Mouse (Mus musculus): ENCODE measurements at regions not wholly inside any gene's neighbourhood (a gene's known extent, or its start where the extent isn't known, plus 50 kb on each side); places are given as distances from the start of the nearest gene placed in this dataset.
"Not testable (repeated sequence)": the region's sequence is repeated elsewhere in the genome, so short reads cannot be mapped to it uniquely, and the experiment has no call there.

GRCm38 (mm10) chr1:177382596-177383190 is 59.5 kb upstream of the Zbtb18 start:
- DNase-seq (ENCODE audit: low spot score in 2 of 2): peak; percentile 15 to 20

GRCm38 (mm10) chr1:177382147-177382546 is 60.0 kb upstream of the Zbtb18 start:
- no peak for DNase-seq (ENCODE audit: low spot score in 2 of 2)

- no peak for DNase-seq (ENCODE audit: low spot score in 2 of 2)
Measured at GRCm38 (mm10) chr1:177378112-177378511, 64.0 kb upstream of the Zbtb18 start.

GRCm38 (mm10) chr1:177373226-177373825 is 68.8 kb upstream of the Zbtb18 start:
- DNase-seq (ENCODE audit: low spot score in 2 of 2): no peak

- no peak for DNase-seq (ENCODE audit: low spot score in 2 of 2)
Measured at GRCm38 (mm10) chr1:177372066-177372465, 70.1 kb upstream of the Zbtb18 start.

GRCm38 (mm10) chr1:177367864-177368610 is 74.1 kb upstream of the Zbtb18 start:
- no peak for DNase-seq (ENCODE audit: low spot score in 2 of 2)

GRCm38 (mm10) chr1:177366914-177367313 is 75.2 kb upstream of the Zbtb18 start:
- DNase-seq (ENCODE audit: low spot score in 2 of 2): no peak

- DNase-seq (ENCODE audit: low spot score in 2 of 2): no peak
Measured at GRCm38 (mm10) chr1:177366475-177366874, 75.7 kb upstream of the Zbtb18 start.

GRCm38 (mm10) chr1:177364355-177364754 is 77.8 kb upstream of the Zbtb18 start:
- DNase-seq (ENCODE audit: low spot score in 2 of 2): no peak

GRCm38 (mm10) chr1:177362398-177362797 is 79.8 kb upstream of the Zbtb18 start:
- DNase-seq (ENCODE audit: low spot score in 2 of 2): no peak

- no peak for DNase-seq (ENCODE audit: low spot score in 2 of 2)
Measured at GRCm38 (mm10) chr1:177348400-177349092, 90.5 kb upstream of the Akt3 start.

- DNase-seq (ENCODE audit: low spot score in 2 of 2): no peak
Measured at GRCm38 (mm10) chr1:177347208-177347607, 89.2 kb upstream of the Akt3 start.

GRCm38 (mm10) chr1:177346540-177346939 is 88.5 kb upstream of the Akt3 start:
- no peak for DNase-seq (ENCODE audit: low spot score in 2 of 2)

- DNase-seq (ENCODE audit: low spot score in 2 of 2): no peak
Measured at GRCm38 (mm10) chr1:177345540-177345939, 87.5 kb upstream of the Akt3 start.

GRCm38 (mm10) chr1:177343949-177344348 is 85.9 kb upstream of the Akt3 start:
- DNase-seq (ENCODE audit: low spot score in 2 of 2): no peak

GRCm38 (mm10) chr1:177343121-177343520 is 85.1 kb upstream of the Akt3 start:
- DNase-seq (ENCODE audit: low spot score in 2 of 2): no peak

GRCm38 (mm10) chr1:177340232-177340631 is 82.2 kb upstream of the Akt3 start:
- no peak for DNase-seq (ENCODE audit: low spot score in 2 of 2)

- not testable (repeated sequence) for DNase-seq (ENCODE audit: low spot score in 2 of 2)
Measured at GRCm38 (mm10) chr1:177339207-177339787, 81.3 kb upstream of the Akt3 start.

- peak; percentile 16 for DNase-seq (ENCODE audit: low spot score in 2 of 2)
Measured at GRCm38 (mm10) chr1:177338466-177339206, 80.6 kb upstream of the Akt3 start.

- DNase-seq (ENCODE audit: low spot score in 2 of 2): no peak
Measured at GRCm38 (mm10) chr1:177337756-177338155, 79.8 kb upstream of the Akt3 start.

- no peak for DNase-seq (ENCODE audit: low spot score in 2 of 2)
Measured at GRCm38 (mm10) chr1:177337141-177337540, 79.1 kb upstream of the Akt3 start.
